Mouse (Mus musculus): ENCODE measurements around the gene Chml. TPM values are rescaled to one million over a fixed set of nuclear protein-coding genes. Genes with fewer than 3 reads are reported as not detected.

Gene Chml
- total RNA-seq (2021): 10 to 100 TPM; 14.0 to 14.4 TPM
- long read RNA-seq, experiment 1, full-length matches to known transcripts: 2 of 4 reads
- long read RNA-seq, experiment 1, partial matches to known transcripts: 0 of 4 reads
- long read RNA-seq, experiment 1, other reads (novel, unspliced or antisense): 2 of 4 reads
- long read RNA-seq, experiment 2, full-length matches to known transcripts: 2 of 5 reads
- long read RNA-seq, experiment 2, partial matches to known transcripts: 0 of 5 reads
- long read RNA-seq, experiment 2, other reads (novel, unspliced or antisense): 3 of 5 reads

DNA sequence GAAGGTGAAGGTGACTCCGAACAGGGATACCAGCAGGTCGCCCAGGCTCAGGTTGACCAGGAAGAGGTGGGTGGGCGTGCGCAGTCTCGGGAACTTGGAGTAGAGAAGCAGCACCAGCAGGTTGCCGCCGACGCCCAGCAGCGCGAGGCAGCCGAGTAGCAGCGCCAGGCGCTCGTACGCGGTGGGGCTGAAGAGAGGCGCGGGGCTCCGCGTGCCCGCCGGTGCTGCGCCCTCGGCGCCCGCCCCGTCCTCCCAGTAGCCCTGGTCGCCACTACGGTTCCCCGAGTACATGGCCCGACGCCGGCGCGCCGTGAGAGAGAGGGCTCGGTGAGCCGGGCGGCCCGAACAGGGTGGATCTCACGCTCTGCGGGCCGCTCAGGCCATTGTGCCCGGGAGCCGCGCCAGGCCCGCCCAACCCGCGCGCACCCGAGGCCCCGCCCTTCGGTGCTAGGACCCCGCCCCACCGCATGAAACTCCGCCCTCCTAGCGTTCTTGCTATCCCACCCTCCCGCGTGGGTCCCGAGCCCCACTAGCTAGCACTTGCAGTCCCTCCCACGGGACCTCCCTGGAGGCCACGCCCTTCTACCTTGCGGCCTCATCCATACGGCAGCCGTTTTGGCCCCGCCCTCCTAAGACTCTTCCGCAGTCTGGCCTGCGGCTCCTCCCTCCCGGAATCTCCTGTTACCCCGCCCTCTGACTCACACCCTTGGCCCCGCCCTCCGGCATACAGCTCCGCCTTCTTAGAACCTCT lies at the start of gene Chml, which contains the start of gene Opn3:
TSS of gene Chml (minus strand) at position 656 of the 751 bp plus-strand sequence.
TSS of gene Opn3 (minus strand) at position 531 of the 751 bp plus-strand sequence.
- intact Hi-C loops (cut with DNase I): no loop called here
- peak; percentile 96 to 98 for DNase-seq (ENCODE audit: low spot score in 2 of 2)

DNA sequence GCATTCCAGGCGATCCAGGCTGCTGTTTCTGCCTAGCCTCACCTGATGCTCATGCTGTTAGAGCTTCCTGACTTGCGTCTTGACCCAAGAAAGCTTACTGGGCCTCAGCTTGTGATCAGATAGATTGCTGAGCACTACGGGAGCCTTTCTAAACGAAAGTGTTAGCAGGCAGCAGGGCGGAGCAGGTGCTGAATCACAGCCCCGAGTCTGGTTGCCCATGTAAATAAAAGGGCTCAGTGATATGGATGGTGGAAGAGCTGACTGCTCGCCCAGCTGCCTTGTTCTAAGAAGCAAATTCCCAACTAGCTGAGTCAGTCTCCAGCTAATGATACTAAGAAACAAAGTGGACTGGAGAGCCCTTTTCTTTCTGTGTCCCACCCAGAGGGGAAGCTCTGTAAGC lies 33.1 kb upstream of the Chml start:
- no peak for DNase-seq (ENCODE audit: low spot score in 2 of 2)
- intact Hi-C loops (cut with DNase I): no loop called here

DNA sequence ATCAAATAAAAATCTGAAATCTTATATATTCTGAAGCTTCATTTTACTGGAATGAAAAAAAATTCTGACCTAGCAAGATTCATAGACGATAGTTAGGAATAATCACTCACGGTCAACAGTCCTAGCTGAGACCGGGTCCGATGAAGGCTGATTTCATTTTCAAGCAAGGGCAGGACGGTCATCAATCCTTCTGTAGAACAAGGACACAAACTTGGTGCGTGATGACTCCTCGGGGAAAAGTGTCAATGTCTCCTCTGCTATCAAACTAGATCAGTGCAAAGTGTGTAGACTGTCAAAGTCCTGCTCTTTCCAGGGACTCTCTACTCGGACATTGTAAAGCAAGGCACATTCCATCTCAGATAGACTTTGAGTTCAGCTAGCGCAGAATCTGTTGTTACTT lies 24.1 kb upstream of the Chml start:
- no peak for DNase-seq (ENCODE audit: low spot score in 2 of 2)
- intact Hi-C loops (cut with DNase I): no loop called here

DNA sequence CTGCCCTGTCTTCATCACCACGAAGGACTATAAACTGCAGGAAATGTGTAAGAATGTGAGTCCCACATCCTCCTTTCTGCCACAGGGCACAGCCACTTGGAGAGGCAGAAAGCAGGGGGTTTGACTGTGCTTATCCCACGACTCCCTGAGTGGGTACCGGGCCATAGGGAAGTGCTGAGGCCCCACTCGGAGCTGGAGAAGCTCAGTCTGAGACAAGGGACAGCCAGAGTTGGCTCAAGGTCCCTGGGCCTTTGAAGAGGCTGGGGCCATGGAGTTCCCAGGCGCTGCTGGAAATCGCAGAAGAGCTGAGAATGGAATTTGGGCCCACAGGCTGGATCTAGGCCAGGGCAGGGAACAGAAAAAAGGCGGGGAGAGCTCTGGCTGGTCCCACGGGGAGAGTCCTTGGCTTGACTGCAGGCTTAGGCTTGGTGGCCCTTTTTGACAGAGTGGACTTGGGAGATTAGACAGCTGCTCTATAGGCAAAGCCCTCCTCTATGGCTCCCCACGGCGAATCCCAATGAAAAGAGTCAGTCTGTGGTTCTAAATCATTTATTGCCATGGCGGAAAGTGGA lies 19.7 kb upstream of the Chml start:
- no peak for DNase-seq (ENCODE audit: low spot score in 2 of 2)
- intact Hi-C loops (cut with DNase I): no loop called here

DNA sequence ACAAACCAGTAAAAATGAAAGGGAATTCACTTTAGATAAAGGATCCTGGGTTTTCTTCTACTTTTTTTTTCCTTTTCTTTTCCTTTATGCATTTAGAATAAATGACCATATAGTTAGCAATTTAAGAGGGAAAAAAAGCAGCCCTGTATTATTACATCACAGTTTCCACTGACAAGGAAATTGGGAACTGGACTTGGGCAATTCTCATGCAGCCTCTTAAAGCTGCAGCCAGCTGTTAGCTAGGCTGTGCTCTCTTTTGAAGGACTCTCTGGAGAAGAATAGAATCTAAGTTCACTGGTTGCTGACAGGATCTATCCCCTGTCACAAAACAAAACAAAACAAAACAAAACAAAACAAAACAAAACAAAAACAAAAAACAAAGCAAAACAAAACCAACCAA lies 15.3 kb upstream of the Chml start:
- intact Hi-C loops (cut with DNase I): no loop called here

DNA sequence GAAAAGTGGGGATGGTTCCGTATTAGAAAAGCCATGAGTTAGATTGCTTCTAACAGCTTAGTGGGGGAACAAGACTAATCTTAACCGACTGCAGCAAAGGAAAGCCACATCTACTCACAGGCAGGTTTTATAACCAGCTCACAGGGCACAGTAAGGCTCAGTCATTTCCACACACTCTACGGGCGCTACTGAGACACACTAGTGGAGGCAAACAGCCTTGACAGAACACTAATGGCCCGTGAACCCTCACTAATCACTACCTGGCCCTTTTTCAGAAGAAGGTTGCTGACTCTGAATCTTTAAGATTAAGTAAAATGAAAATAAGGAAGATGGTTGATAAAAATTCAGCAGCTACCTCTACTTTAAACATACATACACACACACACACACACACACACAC lies 14.9 kb upstream of the Chml start:
- intact Hi-C loops (cut with DNase I): no loop called here

More for the DNA sequence above, 15.3 kb upstream of the Chml start:
- no peak for DNase-seq (ENCODE audit: low spot score in 2 of 2)

DNA sequence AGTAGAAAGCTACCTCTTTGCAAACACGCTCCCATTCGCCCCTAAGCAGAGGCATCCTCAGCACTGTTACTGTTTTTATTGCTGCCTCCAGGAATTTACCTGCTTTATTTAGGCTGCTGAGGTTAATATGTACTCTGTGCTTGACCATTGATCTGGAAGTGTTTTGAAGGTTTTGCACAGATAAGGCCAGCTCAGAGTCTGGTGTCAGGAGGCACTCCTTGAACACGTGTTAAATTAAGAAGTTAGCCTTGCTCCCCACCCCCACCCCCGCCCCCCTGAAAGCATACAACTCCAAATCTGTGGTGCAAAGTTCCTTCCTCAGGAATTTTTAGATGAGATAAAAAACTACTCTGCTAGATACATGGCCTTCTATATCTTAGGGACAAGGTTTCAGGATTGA lies 8.4 kb upstream of the Chml start:
- intact Hi-C loops (cut with DNase I): no loop called here
- DNase-seq (ENCODE audit: low spot score in 2 of 2): no peak

More for the DNA sequence above, 14.9 kb upstream of the Chml start:
- DNase-seq (ENCODE audit: low spot score in 2 of 2): no peak

DNA sequence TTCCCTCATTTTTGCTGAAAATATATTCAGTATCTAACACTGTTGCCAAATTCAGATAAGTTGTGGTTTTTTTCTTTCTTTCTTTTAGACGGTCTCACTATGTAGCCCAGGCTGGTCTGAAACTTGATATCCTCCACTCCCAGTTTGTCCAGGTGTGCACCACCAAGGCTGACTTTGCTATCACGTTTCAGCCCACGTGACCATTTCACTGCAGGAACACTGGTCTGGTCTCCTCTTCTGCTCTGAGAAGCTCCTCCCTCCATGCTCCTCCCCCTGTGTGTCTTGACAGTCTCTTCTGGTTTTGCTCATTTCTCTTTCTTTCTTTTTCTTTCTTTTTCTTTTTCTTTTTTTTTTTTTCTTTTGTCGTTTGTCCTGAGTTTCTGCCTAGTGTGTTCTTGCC lies 7.1 kb upstream of the Chml start:
- no peak for DNase-seq (ENCODE audit: low spot score in 2 of 2)
- intact Hi-C loops (cut with DNase I): no loop called here

DNA sequence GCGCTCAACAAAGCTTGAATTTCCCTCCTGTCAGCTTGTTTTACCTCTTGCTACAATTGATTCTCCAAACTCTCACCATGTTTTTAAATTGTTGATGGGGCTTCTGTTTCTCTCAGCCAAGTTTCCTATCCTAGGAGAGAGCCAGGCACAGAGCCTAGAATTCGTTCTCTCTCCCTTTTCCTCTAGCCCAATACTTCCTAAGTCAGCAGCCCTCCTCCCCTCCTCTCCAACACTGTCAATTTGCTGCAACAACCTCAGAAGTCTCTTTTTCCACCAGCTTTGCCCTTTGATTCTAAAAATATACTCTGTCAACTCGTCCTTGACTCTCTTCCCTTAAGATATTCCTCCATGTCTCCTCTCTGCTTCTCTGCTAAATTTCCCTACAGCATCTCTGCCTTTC lies 6.7 kb upstream of the Chml start:
- DNase-seq (ENCODE audit: low spot score in 2 of 2): no peak
- intact Hi-C loops (cut with DNase I): no loop called here

DNA sequence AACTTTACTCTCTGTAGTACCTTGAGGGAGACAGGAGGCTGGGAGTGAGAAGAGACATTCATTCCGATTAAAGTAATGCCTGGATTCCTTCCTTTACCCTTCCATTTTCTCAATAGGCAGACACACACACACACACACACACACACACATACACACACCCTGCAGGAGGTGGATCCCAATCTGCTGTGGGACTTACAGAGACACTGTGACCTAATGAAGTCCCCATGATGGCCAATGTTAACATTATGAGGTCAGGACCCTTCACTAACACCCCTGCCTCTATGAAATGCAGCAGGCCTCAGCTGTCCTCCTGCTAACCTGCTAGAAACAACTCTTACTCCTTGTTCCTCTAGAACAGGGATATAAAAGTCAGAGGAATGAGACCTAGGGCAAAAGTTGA lies 5.6 kb upstream of the Chml start, which contains the start of gene Wdr64:
TSS of gene Wdr64 (plus strand) at position 301 of the 400 bp plus-strand sequence.
- DNase-seq (ENCODE audit: low spot score in 2 of 2): no peak
- intact Hi-C loops (cut with DNase I): no loop called here

DNA sequence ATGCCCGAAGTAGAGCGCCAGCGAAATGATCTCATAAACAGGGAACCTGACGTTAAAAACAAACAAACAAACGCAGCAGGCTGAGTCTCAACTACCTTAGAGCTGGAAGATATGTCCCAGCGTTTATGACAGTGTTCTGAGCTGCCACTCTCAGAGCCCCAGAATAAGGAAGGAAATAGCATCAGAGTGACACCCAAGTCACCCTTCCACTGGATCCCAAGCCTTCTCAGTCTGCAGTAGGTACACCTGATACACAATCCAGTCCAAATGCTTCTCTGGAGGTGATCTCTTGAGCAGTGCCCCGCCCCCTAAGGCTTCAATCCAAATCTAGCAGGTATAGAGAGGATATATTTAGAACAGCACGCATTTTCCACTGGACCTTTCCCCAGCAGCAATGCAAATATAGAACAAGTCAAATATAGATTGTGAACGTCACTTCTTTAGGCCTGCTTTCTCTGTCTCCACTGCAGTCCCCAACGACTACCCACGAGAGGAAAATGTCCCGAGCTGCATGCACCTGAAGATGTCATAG lies 794 bp upstream of the Chml start:
- DNase-seq (ENCODE audit: low spot score in 2 of 2): peak in 1 of 2 experiments; percentile 22
- intact Hi-C loops (cut with DNase I): no loop called here

DNA sequence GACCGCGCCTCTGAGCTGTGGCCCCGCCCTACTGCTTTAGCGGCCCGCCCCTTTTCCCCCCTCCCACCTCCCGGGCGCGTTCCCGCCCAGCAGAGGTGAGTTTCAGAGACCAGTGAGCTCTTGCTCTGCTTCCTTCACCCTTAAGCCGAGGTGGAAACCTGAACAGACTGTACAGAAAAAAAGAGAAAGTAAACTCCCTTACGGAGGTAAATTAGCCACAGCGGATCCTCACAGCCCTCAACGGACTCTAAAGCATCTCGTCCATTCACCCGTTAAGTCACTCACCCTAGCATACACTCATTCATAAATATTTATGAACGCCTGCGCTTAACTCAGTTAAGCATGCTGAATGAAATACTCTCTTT lies 278 bp upstream of the Chml start:
- intact Hi-C loops (cut with DNase I): no loop called here
- no peak for DNase-seq (ENCODE audit: low spot score in 2 of 2)

DNA sequence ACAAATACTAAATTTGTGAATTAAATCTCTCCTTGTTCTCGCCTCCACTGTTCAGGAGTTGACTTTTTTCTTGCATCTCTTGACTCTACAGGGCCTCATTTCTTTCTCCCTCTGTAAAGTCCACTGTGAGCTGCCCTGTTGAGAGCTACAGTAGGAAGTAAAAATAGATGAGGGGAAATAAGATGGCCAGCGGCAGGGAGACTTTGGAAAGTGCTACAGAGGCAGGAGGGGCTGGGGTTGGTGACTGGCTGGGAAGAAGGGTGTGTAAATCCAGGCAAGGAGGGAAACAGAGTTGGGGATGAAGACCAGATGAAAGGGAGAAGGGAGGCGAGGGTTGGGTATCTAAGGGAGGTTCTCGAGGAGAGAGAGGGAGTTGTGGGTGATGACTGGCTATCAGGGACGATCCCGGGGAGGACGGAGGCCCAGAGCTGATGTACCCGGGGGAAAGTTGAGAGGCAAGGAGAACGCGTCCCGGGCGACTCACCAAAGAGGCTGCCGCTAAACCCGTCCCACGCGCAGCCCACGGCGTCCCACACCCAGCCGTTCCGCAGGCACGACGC lies 935 bp downstream of the Chml start:
- no peak for DNase-seq (ENCODE audit: low spot score in 2 of 2)
- intact Hi-C loops (cut with DNase I): no loop called here

DNA sequence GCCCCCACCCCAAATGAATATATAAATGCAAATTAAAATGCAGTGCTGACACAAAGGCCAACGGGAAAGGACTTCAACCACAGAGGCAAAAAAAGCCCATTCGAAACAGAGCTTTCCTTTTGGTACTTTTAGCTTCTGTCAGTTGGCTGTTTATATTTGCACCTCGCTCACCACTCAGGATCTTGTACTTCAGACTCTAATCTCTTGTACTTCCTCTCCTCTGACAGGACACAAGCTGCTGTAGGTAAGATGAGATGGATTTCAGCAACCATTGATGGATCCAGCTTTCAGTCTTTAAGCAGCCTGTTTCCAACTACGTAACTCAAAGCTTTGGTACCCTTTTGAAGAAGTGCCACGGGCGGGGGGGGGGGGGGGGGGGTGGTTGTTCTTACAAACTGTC lies 11.7 kb downstream of the Chml start:
- DNase-seq (ENCODE audit: low spot score in 2 of 2): no peak
- intact Hi-C loops (cut with DNase I): no loop called here

DNA sequence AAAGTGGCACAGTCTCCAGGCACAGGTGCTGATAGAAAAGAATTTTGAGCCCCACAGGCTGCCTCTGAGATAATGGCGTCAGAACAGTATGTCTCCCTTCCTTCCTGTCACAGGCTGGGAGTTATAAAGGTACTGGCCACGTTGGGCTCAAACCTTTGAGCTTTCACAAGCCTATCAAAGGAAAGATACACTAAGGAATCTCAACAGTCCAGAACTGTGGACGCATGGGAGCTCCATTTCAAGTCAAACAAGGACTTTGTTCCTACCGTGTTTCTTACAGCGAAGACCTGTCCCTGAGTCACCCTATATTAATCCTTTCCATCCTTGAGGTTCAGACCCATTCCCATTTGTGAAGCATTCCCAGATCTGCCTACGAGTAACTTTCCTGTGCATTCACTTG lies 15.2 kb downstream of the Chml start:
- intact Hi-C loops (cut with DNase I): loop anchor here (10.0 kb wide), 1 partner anchor 187 kb away; no protein-coding TSS in a partner anchor
- DNase-seq (ENCODE audit: low spot score in 2 of 2): no peak

DNA sequence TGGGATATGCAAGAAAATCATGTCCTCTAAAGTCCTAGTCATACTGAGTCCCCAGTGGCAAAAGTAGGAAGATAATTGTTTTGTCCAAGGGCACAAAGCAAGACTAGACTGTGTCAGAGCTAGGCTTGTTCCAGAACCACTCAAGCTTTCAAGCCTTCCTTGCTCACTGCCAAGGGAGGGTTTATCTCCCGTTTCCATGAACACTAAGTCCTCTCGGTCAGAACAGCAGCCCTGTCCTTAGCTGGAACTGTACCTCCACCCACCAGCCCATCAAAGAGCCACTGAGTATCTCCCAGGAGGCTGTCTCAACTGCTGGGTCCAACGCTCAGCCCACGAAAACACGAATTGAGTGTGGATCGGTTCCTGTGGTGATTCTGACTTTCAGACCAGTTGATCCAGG lies 17.6 kb downstream of the Chml start:
- intact Hi-C loops (cut with DNase I): loop anchor here (10.0 kb wide), 1 partner anchor 190 kb away; no protein-coding TSS in a partner anchor
- no peak for DNase-seq (ENCODE audit: low spot score in 2 of 2)

DNA sequence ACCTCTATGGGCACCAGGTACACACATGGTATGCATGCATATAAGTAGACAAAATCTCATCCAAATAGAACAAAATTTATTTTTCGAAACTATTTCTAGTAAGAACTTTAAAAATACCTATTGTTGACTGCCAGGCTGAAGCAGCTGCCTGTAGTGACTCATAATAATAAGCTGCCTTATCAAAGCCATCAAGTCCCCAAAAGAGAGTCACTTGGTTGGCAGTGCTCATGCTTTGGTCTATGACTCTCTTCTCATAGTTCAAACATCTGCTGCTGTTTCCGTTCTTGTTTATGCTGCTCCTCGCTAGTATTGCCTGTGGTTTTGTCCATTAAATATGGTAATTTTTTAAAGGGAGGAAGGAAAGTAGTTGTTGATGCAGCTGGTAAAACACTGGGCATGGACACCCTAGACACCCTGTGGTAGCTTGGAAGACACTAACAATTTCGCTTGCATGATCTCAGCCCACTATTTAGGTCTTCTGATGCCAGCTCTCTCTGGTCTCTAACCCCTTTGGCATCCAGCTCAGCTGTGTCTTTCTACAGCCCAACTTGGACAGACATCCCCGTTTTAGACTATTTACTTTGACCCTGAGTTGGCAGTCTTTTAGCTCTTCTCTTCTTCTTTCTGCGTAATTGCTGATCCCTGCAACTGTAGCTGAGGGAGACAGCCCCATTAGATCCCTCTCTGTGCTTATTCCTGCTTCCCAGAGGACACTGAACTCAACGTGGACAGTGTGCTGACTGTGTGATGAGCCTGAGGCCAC lies 19.0 kb downstream of the Chml start:
- no peak for DNase-seq (ENCODE audit: low spot score in 2 of 2)
- intact Hi-C loops (cut with DNase I): loop anchor here (5.0 to 10.0 kb wide), 2 partner anchors 191 to 249 kb away; partner anchors contain the start of gene Gm38100

DNA sequence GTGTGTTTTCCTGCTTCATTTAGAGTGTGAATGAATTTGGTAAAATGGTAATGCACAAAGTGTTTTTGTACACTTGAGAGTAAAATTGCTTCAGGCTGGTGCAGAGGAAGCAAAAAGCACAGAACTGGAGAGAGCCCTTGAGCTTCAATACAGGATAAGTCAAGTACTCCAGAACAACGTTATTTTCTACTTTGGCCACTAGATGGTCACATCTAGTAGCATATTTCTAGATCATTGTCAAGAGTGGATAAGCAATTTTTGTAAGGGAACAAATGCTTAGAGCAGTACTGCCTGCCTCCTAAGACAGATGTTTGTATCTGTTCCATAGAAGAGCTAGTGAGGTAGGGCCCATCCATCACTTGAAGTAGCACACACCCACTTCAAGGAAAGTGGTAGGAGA lies 21.1 kb downstream of the Chml start:
- intact Hi-C loops (cut with DNase I): loop anchor here (5.0 to 10.0 kb wide), 2 partner anchors 193 to 251 kb away; partner anchors contain the start of gene Gm38100
- no peak for DNase-seq (ENCODE audit: low spot score in 2 of 2)

DNA sequence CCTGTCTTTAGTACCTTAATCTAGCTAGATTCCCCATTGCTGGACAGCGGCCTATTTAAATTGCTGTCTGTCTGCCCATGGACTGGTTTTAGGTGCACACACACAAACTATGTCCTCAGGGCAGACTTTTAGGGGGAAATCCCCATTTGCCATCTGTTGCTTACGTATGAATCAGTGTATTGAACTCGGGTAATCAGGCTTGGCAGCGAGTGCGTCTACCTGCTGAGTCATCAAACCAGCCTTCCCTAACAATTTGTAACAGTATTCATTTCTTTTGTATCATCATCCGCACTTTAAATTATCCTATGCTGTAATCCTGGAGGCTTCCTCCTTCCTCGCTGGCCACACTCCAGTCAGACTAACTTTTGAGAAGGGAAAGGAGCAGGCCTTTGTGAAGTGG lies 22.7 kb downstream of the Chml start:
- DNase-seq (ENCODE audit: low spot score in 2 of 2): no peak
- intact Hi-C loops (cut with DNase I): loop anchor here (5.0 to 10.0 kb wide), 2 partner anchors 195 to 252 kb away; partner anchors contain the start of gene Gm38100
